Mouse (Mus musculus) bone marrow, adult 2 months (tissue): ENCODE data around the gene Camta1.

Experiments
- CTCF ChIP-seq: fragments of 200-500 bp; IDR thresholded peaks from 2 replicates; pipeline ENCODE4 v1.5.1; 2011; ENCODE audit warnings: low read length, control low read depth; ENCODE audit not compliant: control insufficient read depth, insufficient read depth
- POLR2A ChIP-seq: fragments of 200-500 bp; IDR thresholded peaks from 2 replicates; pipeline ENCODE4 v1.6.1; 2011; ENCODE audit warnings: low read depth, mild to moderate bottlenecking, control low read depth, low read length, borderline replicate concordance; ENCODE audit not compliant: control insufficient read depth

DNA sequence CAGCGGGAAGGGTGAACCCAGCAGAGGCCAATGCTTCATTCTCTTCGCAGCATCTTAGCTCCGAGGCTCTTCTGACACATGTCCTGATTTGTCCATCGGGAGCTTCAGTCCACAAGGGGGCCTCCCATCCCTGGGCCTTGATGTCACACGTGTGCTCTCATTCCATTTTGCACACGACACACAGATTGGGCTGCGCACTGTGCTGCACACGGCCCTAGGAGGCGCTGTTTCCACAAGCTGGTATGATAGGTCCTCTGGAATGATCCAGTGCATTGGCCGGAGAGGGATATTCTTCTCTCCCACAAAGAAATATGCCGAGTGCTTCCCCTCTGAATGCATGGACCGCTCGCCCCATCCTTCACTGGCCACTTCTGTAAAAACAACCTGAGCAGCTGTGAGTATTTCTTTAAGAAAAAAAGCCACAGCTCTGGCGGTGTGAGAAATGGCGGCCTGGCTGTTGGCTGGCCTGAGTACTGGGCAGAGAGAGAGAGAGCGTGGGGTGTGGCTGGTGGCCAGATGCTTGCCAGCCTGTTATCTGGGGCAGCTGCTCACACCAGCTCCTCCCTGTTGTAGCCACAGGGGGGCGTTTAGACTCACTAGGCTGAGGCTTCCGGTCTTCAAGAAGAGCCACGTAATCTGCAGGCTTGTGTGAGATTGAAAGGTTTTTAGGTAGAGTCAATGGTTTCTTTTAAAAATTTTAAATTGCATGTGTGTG lies 622.5 kb downstream of the Camta1 start:
- TF ChIP-seq POLR2A (no peak), CTCF (no peak)
